Mouse (Mus musculus): ENCODE measurements around the gene Car5a. TPM values are rescaled to one million over a fixed set of nuclear protein-coding genes. Genes with fewer than 3 reads are reported as not detected.

The Car5a gene
- total and polyA plus RNA-seq, 2 experiments from 2014 or later: 0.52 TPM; not detected in 1

DNA sequence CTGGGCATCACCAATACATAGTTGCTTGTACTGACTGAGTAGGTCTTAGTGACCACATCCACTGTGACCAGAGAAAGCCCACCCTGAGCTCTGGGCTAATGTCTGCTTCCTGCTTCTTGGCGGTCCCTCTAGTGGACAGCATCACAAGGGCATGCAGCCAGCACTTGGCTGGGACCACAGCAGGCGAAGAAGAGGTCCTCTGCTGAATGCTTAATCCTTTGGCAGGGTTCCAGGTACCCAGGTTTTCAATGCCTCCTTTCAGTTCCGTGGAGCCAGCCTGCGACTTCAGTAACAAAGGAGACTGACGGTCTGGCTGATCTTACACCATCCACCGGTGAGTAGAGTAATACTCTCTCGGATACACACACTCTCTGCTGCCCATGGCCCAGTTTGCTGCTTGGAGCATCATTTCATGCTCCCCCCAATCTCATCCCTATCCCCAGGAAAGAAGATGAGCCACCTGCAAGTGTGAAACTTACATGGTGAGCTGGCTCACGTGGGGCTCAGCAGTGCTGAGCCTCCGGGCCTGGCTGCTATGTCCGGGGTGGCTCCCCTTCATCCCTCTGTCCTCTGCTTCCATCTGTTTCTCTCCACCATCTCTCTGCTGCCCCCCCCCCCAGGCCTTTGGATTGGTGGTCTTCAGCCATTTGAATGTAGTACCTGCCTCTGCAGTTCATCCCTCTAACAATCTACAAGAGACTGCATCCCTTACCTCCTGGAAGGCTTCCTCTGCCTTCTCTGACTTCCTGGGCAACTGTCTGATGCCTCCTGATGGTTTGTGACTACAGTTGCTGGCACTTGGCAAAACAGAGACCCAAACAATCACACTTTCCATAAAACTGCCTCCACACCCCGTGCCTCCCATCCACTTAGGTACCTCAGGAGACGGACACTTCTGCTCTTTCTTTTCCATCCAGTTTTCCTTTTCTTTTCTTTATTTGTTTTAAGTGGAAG, 9.1 kb downstream of the Car5a start:
- Histone ChIP-seq H3K36me3 (ENCODE audit: insufficient read depth) (no peaks in the 10 kb centered on the region), H3K27ac (ENCODE audit: low read depth, low read length) (peak overlapping the region; percentile 72), H3K9ac (0 out of 2 replicates have a peak overlapping the region, but pooled peaks have one; percentile 31), H3K4me3 (ENCODE audit: low read depth, low read length) (no peak overlapping the region), H3K4me2 (ENCODE audit: low read depth) (no peak overlapping the region), H3K4me1 (ENCODE audit: insufficient read depth) (peaks cover 14% of the 10 kb centered on the region), H3K27me3 (ENCODE audit: insufficient read depth, low read length) (no peaks in the 10 kb centered on the region), H3K9me3 (ENCODE audit: low read length) (no peaks in the 10 kb centered on the region)
- peak; percentile 67 for TF ChIP-seq CTCF (IDR thresholded peaks at IDR 0.05; ENCODE audit: low read depth)
- DNase-seq: peak; percentile 81
- peak; percentile 89 for ATAC-seq
- 21% methylated on average over 12 of the region's 12 CpGs for WGBS

DNA sequence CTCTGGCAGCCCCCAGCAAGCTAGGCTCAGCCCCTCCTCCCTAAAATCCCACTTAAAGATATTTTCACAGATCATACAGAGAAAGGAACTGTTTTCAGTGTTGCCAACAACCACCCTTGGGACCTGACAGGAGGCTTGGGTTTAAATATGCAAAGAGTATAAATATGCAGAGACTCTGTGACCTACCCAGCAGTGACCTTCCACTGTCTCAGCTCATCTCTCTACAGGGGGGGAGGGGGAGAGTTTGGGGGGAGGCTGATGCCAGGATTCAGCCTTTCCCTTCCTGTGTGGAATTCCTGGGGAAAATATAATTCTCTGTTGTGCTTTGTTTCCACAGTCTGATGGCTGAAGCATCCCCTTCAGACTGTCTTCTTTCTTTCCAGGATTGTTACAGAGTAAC, 9.8 kb downstream of the Car5a start:
- TF ChIP-seq CTCF (IDR thresholded peaks at IDR 0.05; ENCODE audit: low read depth): no peak
- H3K27me3 ChIP-seq (ENCODE audit: insufficient read depth, low read length): no peaks in the 10 kb centered on the region
- H3K27ac ChIP-seq (ENCODE audit: low read depth, low read length): peak overlapping the region; percentile 72
- H3K4me1 ChIP-seq (ENCODE audit: insufficient read depth): peaks cover 14% of the 10 kb centered on the region
- no peaks in the 10 kb centered on the region for H3K36me3 ChIP-seq (ENCODE audit: insufficient read depth)
- no peak overlapping the region for H3K4me2 ChIP-seq (ENCODE audit: low read depth)
- DNase-seq (no peak), ATAC-seq (0 out of 2 replicates have a peak, but pooled peaks have one; percentile 19)
- H3K4me3 ChIP-seq (ENCODE audit: low read depth, low read length): no peak overlapping the region
- H3K9me3 ChIP-seq (ENCODE audit: low read length): no peaks in the 10 kb centered on the region
- H3K9ac ChIP-seq: peak overlapping the region; percentile 31; the same call in 1 of the 2 replicates

- ATAC-seq: no peak
- Histone ChIP-seq H3K36me3 (ENCODE audit: insufficient read depth) (no peaks in the 10 kb centered on the region), H3K9ac (no peak overlapping the region), H3K9me3 (ENCODE audit: low read length) (no peaks in the 10 kb centered on the region), H3K27me3 (ENCODE audit: insufficient read depth, low read length) (no peaks in the 10 kb centered on the region), H3K4me3 (ENCODE audit: low read depth, low read length) (no peak overlapping the region), H3K4me1 (ENCODE audit: insufficient read depth) (peaks cover 14% of the 10 kb centered on the region), H3K27ac (ENCODE audit: low read depth, low read length) (peak overlapping the region; percentile 72), H3K4me2 (ENCODE audit: low read depth) (no peak overlapping the region)
- peak; percentile 49 for TF ChIP-seq CTCF (IDR thresholded peaks at IDR 0.05; ENCODE audit: low read depth)
- WGBS: 47% methylated on average over 4 of the region's 4 CpGs
- no peak for DNase-seq
Observed at GRCm38 (mm10) chr8:121934506-121934905, 10.2 kb downstream of the Car5a start.

- DNase-seq: no peak
- peak; percentile 25; the same call in 1 of the 2 replicates for TF ChIP-seq CTCF (IDR thresholded peaks at IDR 0.05; ENCODE audit: low read depth)
- Histone ChIP-seq H3K36me3 (ENCODE audit: insufficient read depth) (no peaks in the 10 kb centered on the region), H3K4me2 (ENCODE audit: low read depth) (no peak overlapping the region), H3K4me1 (ENCODE audit: insufficient read depth) (peaks cover 14% of the 10 kb centered on the region), H3K9me3 (ENCODE audit: low read length) (no peaks in the 10 kb centered on the region), H3K27me3 (ENCODE audit: insufficient read depth, low read length) (no peaks in the 10 kb centered on the region), H3K27ac (ENCODE audit: low read depth, low read length) (no peak overlapping the region), H3K9ac (no peak overlapping the region), H3K4me3 (ENCODE audit: low read depth, low read length) (no peak overlapping the region)
- WGBS: 77% methylated on average over 14 of the region's 14 CpGs
- ATAC-seq: no peak
Observed at GRCm38 (mm10) chr8:121932668-121933520, 11.8 kb downstream of the Car5a start.

GRCm38 (mm10) chr8:121932026-121932667, 12.6 kb downstream of the Car5a start:
- Histone ChIP-seq H3K27me3 (ENCODE audit: insufficient read depth, low read length) (no peaks in the 10 kb centered on the region), H3K4me3 (ENCODE audit: low read depth, low read length) (no peak overlapping the region), H3K36me3 (ENCODE audit: insufficient read depth) (no peaks in the 10 kb centered on the region), H3K27ac (ENCODE audit: low read depth, low read length) (no peak overlapping the region), H3K9me3 (ENCODE audit: low read length) (no peaks in the 10 kb centered on the region), H3K4me1 (ENCODE audit: insufficient read depth) (peaks cover 14% of the 10 kb centered on the region), H3K9ac (no peak overlapping the region), H3K4me2 (ENCODE audit: low read depth) (no peak overlapping the region)
- WGBS: 62% methylated on average over 12 of the region's 12 CpGs
- no peak for TF ChIP-seq CTCF (IDR thresholded peaks at IDR 0.05; ENCODE audit: low read depth)
- ATAC-seq: no peak
- no peak for DNase-seq

GRCm38 (mm10) chr8:121931571-121931970, 13.1 kb downstream of the Car5a start:
- H3K4me1 ChIP-seq (ENCODE audit: insufficient read depth): peaks cover 14% of the 10 kb centered on the region
- no peaks in the 10 kb centered on the region for H3K36me3 ChIP-seq (ENCODE audit: insufficient read depth)
- H3K9me3 ChIP-seq (ENCODE audit: low read length): no peaks in the 10 kb centered on the region
- H3K27ac ChIP-seq (ENCODE audit: low read depth, low read length): no peak overlapping the region
- ATAC-seq: no peak
- WGBS: 86% methylated on average over 7 of the region's 7 CpGs
- no peaks in the 10 kb centered on the region for H3K27me3 ChIP-seq (ENCODE audit: insufficient read depth, low read length)
- H3K4me3 ChIP-seq (ENCODE audit: low read depth, low read length): no peak overlapping the region
- no peak for TF ChIP-seq CTCF (IDR thresholded peaks at IDR 0.05; ENCODE audit: low read depth)
- H3K9ac ChIP-seq: no peak overlapping the region
- no peak overlapping the region for H3K4me2 ChIP-seq (ENCODE audit: low read depth)
- DNase-seq: no peak
